Mouse (Mus musculus): ENCODE results near the gene Gtf2ird1. TPM values are rescaled to one million over a fixed set of nuclear protein-coding genes. Genes with fewer than 3 reads are reported as not detected.

Gene Gtf2ird1
- total RNA-seq, 1 experiment from 2014 or later: 14.6 TPM

- no peak for ATAC-seq (replicated peaks; ENCODE audit: low read depth, poor library complexity, severe bottlenecking)
Measured at GRCm38 (mm10) chr5:134321699-134322098, 134.8 kb downstream of the Gtf2ird1 start.

- no peak for ATAC-seq (replicated peaks; ENCODE audit: low read depth, poor library complexity, severe bottlenecking)
Measured at GRCm38 (mm10) chr5:134318903-134319302, 137.6 kb downstream of the Gtf2ird1 start.

- no peak for ATAC-seq (replicated peaks; ENCODE audit: low read depth, poor library complexity, severe bottlenecking)
Measured at GRCm38 (mm10) chr5:134316721-134317120, 139.8 kb downstream of the Gtf2ird1 start.

GRCm38 (mm10) chr5:134315623-134316350 is 140.7 kb downstream of the Gtf2ird1 start:
- no peak for ATAC-seq (replicated peaks; ENCODE audit: low read depth, poor library complexity, severe bottlenecking)

GRCm38 (mm10) chr5:134314688-134315622 is 141.6 kb downstream of the Gtf2ird1 start, which contains the start of gene Gtf2i:
Gene Gtf2i (minus strand): TSS chr5:134314760.
- ATAC-seq (replicated peaks; ENCODE audit: low read depth, poor library complexity, severe bottlenecking): peak; percentile 82

- no peak; the same call in 1 of the 2 replicates for ATAC-seq (replicated peaks; ENCODE audit: low read depth, poor library complexity, severe bottlenecking)
Measured at GRCm38 (mm10) chr5:134314068-134314674, 142.3 kb downstream of the Gtf2ird1 start.

- ATAC-seq (replicated peaks; ENCODE audit: low read depth, poor library complexity, severe bottlenecking): peak; percentile 57
Measured at GRCm38 (mm10) chr5:134313451-134314067, 143.0 kb downstream of the Gtf2ird1 start.

GRCm38 (mm10) chr5:134312691-134313450 is 143.6 kb downstream of the Gtf2ird1 start:
- ATAC-seq (replicated peaks; ENCODE audit: low read depth, poor library complexity, severe bottlenecking): peak; percentile 29

- no peak for ATAC-seq (replicated peaks; ENCODE audit: low read depth, poor library complexity, severe bottlenecking)
Measured at GRCm38 (mm10) chr5:134311894-134312411, 144.6 kb downstream of the Gtf2ird1 start.

- no peak for ATAC-seq (replicated peaks; ENCODE audit: low read depth, poor library complexity, severe bottlenecking)
Measured at GRCm38 (mm10) chr5:134310201-134310600, 146.3 kb downstream of the Gtf2ird1 start.

GRCm38 (mm10) chr5:134309345-134309744 is 147.2 kb downstream of the Gtf2ird1 start:
- ATAC-seq (replicated peaks; ENCODE audit: low read depth, poor library complexity, severe bottlenecking): no peak

Other genes starting within 250 kb of the Gtf2ird1 start
- 52.0 and 54.0 TPM in 2 replicates for gene Ncf1, start 227.1 kb downstream of the Gtf2ird1 start, total RNA-seq (2017)
- gene Gtf2i, start 142.0 kb downstream of the Gtf2ird1 start, total RNA-seq (2017): 82.8 and 85.3 TPM in 2 replicates
- 6.2 and 13.3 TPM in 2 replicates for gene Clip2, start 95.7 kb upstream of the Gtf2ird1 start, total RNA-seq (2017)
- not detected in 2 replicates for gene Syna, start 103.5 kb upstream of the Gtf2ird1 start, total RNA-seq (2017)
- 159 and 183 TPM in 2 replicates for gene Rfc2, start 124.7 kb upstream of the Gtf2ird1 start, total RNA-seq (2017)
- 50.2 and 65.4 TPM in 2 replicates for gene Lat2, start 158.3 kb upstream of the Gtf2ird1 start, total RNA-seq (2017)
- 214 and 235 TPM in 2 replicates for gene Eif4h, start 182.8 kb upstream of the Gtf2ird1 start, total RNA-seq (2017)
- 12.6 and 15.1 TPM in 2 replicates for gene Limk1, start 231.9 kb upstream of the Gtf2ird1 start, total RNA-seq (2017)